In genomic region chr11:54973481-54974212, GRCm38 (mm10) we compare ENCODE assay signal across 8 mouse cellular contexts. TPM values are rescaled to one million over a fixed set of nuclear protein-coding genes. Genes with fewer than 3 reads are reported as not detected.
DNase-seq lines count a peak whose midpoint lies in the region; ATAC-seq lines count a peak whose summit lies in the region.

No protein-coding gene starts in this region.

- H3K9ac ChIP-seq in neural tube, embryonic 15.5 days (replicated peaks): no peak overlapping the region

- ATAC-seq in activated CD4-positive, CD25-positive, alpha-beta regulatory T cell, adult 4 months: peak; percentile 70
- ATAC-seq in inflammation-experienced regulatory T-cells, adult 6 months: peak; percentile 67
- no peak for ATAC-seq in neural tube, embryonic 15.5 days (ENCODE audit: low FRiP score)

- peaks cover 9% of the 10 kb centered on the region for H3K4me1 ChIP-seq in neural tube, embryonic 15.5 days

- H3K4me2 ChIP-seq in neural tube, embryonic 15.5 days: no peak overlapping the region

- no peaks in the 10 kb centered on the region for H3K9me3 ChIP-seq in neural tube, embryonic 15.5 days (replicated peaks)

- 60% methylated on average over 8 of the region's 8 CpGs for WGBS in neural tube, embryonic 15.5 days

- peak overlapping the region; percentile 38; the same call in 1 of the 2 replicates for H3K27ac ChIP-seq in neural tube, embryonic 15.5 days (replicated peaks)

- intact Hi-C loops in gastrocnemius, postnatal 14 days (cut with DNase I; ENCODE audit: low total_unique reads): no loop called here

- no peak overlapping the region for H3K4me3 ChIP-seq in neural tube, embryonic 15.5 days (replicated peaks)

- peak; percentile 51 to 71 for DNase-seq in adrenal gland, adult (ENCODE audit: inconsistent age in 2 of 2, low spot score in 1 of 2)
- DNase-seq in adrenal gland, adult 18-20 months (ENCODE audit: low spot score in 2 of 2): no peak
- peak; percentile 67 for DNase-seq in gastrocnemius, postnatal 14 days
- peak; percentile 77 to 79 for DNase-seq in lung, adult 18-20 months
- no peak for DNase-seq in ovary, postnatal 14 days (ENCODE audit: low spot score)

- no peaks in the 10 kb centered on the region for H3K36me3 ChIP-seq in neural tube, embryonic 15.5 days

- no peaks in the 10 kb centered on the region for H3K27me3 ChIP-seq in neural tube, embryonic 15.5 days (replicated peaks)

RNA-seq across cellular contexts. Expression of gene Tnip1, which starts 10.9 kb away (rescaled TPM):
- 10 to 100 TPM; 63.7 to 85.8 TPM for total RNA-seq in adrenal gland, adult 18-20 months (2021)
- polyA plus RNA-seq in activated CD4-positive, CD25-positive, alpha-beta regulatory T cell, adult 4 months (2017; shearing (Covaris generic)): 10 to 100 TPM; 81.5 to 98.2 TPM
- 10 to 100 TPM; 28.8 to 31.1 TPM for total RNA-seq in gastrocnemius, postnatal 14 days (2021)
- 100 to 1,000 TPM in 2 of 3 experiments, 10 to 100 TPM in 1; 64.4 to 113 (median 110) TPM for polyA plus RNA-seq in inflammation-experienced regulatory T-cells, adult 6 months (2017; shearing (Covaris generic))
- 20.0 and 23.2 TPM in 2 replicates for polyA plus RNA-seq in neural tube, embryonic 15.5 days (2015; fragmentation: Nextera tagmentation; extraction: Ambion mirVana)

RNA-seq across cellular contexts. Expression of gene Anxa6, which starts 59.6 kb away (rescaled TPM):
- total RNA-seq in adrenal gland, adult 18-20 months (2021): 100 to 1,000 TPM; 123 to 197 TPM
- polyA plus RNA-seq in activated CD4-positive, CD25-positive, alpha-beta regulatory T cell, adult 4 months (2017; shearing (Covaris generic)): 100 to 1,000 TPM; 447 to 527 TPM
- total RNA-seq in gastrocnemius, postnatal 14 days (2021): 100 to 1,000 TPM; 222 to 236 TPM
- polyA plus RNA-seq in inflammation-experienced regulatory T-cells, adult 6 months (2017; shearing (Covaris generic)): 100 to 1,000 TPM; 347 to 625 (median 370) TPM
- 98.4 and 142 TPM in 2 replicates for polyA plus RNA-seq in neural tube, embryonic 15.5 days (2015; fragmentation: Nextera tagmentation; extraction: Ambion mirVana)

Comparison
In these comparisons a context has a peak if more than half of its experiments do, and no peak if none do; other contexts are left out.
1. DNase-seq: peak in adrenal gland, adult (2 of 2), gastrocnemius, postnatal 14 days (single experiment) and lung, adult 18-20 months (2 of 2); none in adrenal gland, adult 18-20 months (0 of 2) and ovary, postnatal 14 days (single experiment).